Mouse (Mus musculus) heart, embryonic 12.5 days (tissue): ENCODE measurements around the gene Wdr4. TPM values are rescaled to one million over a fixed set of nuclear protein-coding genes. Genes with fewer than 3 reads are reported as not detected.

Experiments used
- ATAC-seq: fragments of 200-750 bp; cut with Nextera tagmentation; 2 replicates; pipeline ENCODE4 v1.8.0; 2017; ENCODE audit warnings: moderate TSS enrichment, moderate library complexity; ENCODE audit not compliant: insufficient number of reproducible peaks, low FRiP score
- H3K27ac ChIP-seq: fragments of 300-500 bp; sonication (generic); 2 replicates; pipeline ENCODE4 v1.5.1; 2016; ENCODE audit warnings: mild to moderate bottlenecking, moderate library complexity; ENCODE audit not compliant: poor library complexity, severe bottlenecking
- H3K27me3 ChIP-seq: fragments of 300-500 bp; sonication (generic); replicated peaks from 2 replicates; pipeline ENCODE4 v1.6.1; 2016; ENCODE audit warnings: mild to moderate bottlenecking, moderate library complexity
- H3K36me3 ChIP-seq: fragments of 300-500 bp; sonication (generic); 2 replicates; pipeline ENCODE4 v1.6.1; 2016; ENCODE audit warnings: mild to moderate bottlenecking, moderate library complexity
- H3K4me1 ChIP-seq: fragments of 300-500 bp; sonication (generic); replicated peaks from 2 replicates; pipeline ENCODE4 v1.6.1; 2016; ENCODE audit warnings: mild to moderate bottlenecking
- H3K4me2 ChIP-seq: fragments of 300-500 bp; sonication (generic); 2 replicates; pipeline ENCODE4 v1.6.1; 2016; ENCODE audit warnings: mild to moderate bottlenecking, moderate library complexity
- H3K4me3 ChIP-seq: fragments of 300-500 bp; sonication (generic); 2 replicates; pipeline ENCODE4 v1.5.1; 2016; ENCODE audit warnings: mild to moderate bottlenecking
- H3K9ac ChIP-seq: fragments of 300-500 bp; sonication (generic); 2 replicates; pipeline ENCODE4 v1.6.1; 2016; ENCODE audit warnings: mild to moderate bottlenecking, moderate library complexity
- H3K9me3 ChIP-seq: fragments of 300-500 bp; sonication (generic); replicated peaks from 2 replicates; pipeline ENCODE4 v1.6.1; 2016; ENCODE audit warnings: mild to moderate bottlenecking, moderate library complexity
- WGBS: fragments of 180-500 bp; shearing (Covaris S2); methylation state at CpG from one replicate; pipeline ENCODE4 v1.1.7; 2016; 5-methylcytosine and 5-hydroxymethylcytosine counted together
- polyA plus RNA-seq: library from polyadenylated mRNA; unstranded; fragments of >200 nt; fragmentation: Nextera tagmentation; extraction: Ambion mirVana; gene quantifications from 2 replicates; pipeline ENCODE4 v1.2.1, GENCODE M21; 2016

The Wdr4 gene
- polyA plus RNA-seq, 1 experiment from 2014 or later, result 22.6 TPM

DNA sequence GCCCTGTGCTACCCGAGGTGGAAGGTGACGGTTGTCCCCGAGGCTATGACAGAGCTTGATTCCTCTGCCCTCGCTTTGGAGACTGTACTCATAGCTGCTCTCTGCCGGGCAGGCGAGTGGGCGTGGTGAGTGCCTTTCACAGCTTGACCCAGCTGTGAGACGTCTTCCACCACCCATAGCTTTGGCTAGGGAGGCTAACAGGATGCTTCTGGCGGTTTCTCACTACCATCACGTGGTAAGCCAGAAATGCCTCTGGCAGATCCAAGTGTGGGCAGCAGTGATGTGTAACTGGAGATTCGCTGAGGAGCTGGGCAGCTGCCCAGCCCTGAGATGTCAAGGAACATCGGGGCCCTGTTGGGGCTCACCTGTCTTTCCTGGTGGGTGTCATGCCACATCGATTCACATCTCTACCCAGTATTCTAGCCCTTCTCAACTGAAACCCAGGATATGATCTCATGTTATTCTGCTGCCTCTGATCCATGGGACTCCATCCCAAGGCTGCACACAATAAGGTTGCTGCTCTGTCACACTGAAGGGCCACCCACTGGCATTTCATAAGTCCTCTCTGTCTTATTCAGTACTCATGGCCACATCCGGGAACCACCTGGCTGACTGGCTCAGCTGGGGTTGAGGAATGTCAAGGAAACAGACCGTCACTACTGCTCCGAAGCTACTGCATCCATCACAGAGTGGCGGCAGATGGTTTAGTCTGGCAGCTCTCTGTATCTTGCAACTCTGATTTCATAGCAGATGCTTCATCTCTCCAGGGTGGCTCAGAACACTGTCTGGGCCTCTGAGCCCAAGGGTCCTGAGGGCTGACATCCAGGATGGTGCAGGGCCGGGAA is 62.8 kb downstream of the Wdr4 start:
- Histone ChIP-seq H3K4me1 (peaks cover 12% of the 10 kb centered on the region), H3K27me3 (no peaks in the 10 kb centered on the region; the same call in 1 of the 2 replicates), H3K9ac (no peak overlapping the region), H3K4me2 (no peak overlapping the region), H3K36me3 (no peaks in the 10 kb centered on the region), H3K4me3 (no peak overlapping the region), H3K9me3 (no peaks in the 10 kb centered on the region), H3K27ac (no peak overlapping the region)
- 66% methylated on average over 18 of the region's 18 CpGs for WGBS
- ATAC-seq, result no peak

DNA sequence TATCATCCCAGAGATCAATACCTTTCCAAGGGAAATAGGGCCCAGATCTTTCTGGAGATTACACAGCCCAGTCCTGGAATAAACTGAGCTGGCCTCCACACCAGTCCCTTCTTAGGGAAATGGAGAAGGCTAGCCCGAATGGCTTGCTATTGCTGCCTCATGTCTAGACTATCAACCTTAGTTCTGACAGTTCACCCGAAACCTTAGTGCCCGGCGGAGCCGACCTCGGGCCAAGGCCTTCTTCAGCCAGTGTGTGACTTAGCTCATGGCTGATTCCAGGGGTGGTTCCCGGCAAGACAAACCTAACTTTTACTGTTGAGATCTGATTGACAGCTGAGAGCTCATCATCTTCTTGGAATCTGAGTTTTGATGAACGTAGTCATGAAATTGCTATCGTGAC is 65.7 kb downstream of the Wdr4 start:
- H3K27ac ChIP-seq, result no peak overlapping the region
- no peaks in the 10 kb centered on the region for H3K27me3 ChIP-seq
- no peaks in the 10 kb centered on the region for H3K9me3 ChIP-seq
- H3K36me3 ChIP-seq, result no peaks in the 10 kb centered on the region
- H3K4me3 ChIP-seq, result no peak overlapping the region
- WGBS, result 83% methylated on average over 9 of the region's 9 CpGs
- no peak for ATAC-seq
- H3K9ac ChIP-seq, result no peak overlapping the region
- H3K4me2 ChIP-seq, result no peak overlapping the region
- peaks cover 12% of the 10 kb centered on the region for H3K4me1 ChIP-seq

DNA sequence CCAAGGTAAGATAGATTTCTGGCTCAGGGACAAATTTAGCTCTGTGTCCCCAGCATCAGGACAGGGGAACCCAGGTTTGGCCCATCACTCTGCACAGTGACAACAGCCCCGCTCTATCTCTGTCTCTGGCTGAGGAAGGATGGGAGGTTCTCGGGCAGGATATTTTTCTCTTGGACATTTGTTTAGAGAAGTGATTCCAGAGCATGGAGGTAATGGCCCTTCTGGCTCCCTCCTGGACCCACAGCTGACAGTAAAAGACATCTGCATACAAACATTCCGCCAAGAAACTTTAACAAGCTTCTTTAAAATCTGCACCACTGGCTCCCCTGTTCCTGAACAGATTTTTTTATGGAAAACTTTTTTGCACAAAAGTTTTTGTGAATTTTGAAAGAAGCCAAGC is 66.3 kb downstream of the Wdr4 start:
- H3K4me1 ChIP-seq, result peaks cover 12% of the 10 kb centered on the region
- 65% methylated on average over 3 of the region's 3 CpGs for WGBS
- ATAC-seq, result no peak
- H3K9ac ChIP-seq, result no peak overlapping the region
- no peak overlapping the region for H3K4me2 ChIP-seq
- H3K27me3 ChIP-seq, result no peaks in the 10 kb centered on the region
- H3K9me3 ChIP-seq, result no peaks in the 10 kb centered on the region
- H3K27ac ChIP-seq, result no peak overlapping the region
- no peak overlapping the region for H3K4me3 ChIP-seq
- H3K36me3 ChIP-seq, result no peaks in the 10 kb centered on the region

DNA sequence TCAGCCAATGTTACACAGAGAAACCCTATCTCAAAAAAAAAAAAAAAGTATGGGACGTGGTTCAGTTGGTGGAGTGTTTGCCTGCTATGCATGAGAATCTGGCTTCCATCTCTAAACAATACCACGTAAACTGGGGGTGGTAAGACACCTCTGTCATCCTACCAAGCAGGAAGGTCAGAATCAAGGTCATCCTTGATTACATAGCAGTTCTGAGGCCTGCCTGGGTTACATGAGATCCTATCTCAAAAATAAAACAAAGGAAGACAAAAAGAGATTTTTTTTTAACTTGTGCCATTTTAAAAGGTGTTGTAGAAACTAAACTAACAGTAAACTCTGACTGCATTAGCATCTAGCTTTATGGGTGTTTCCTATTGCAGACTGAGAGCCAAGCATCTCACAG is 67.0 kb downstream of the Wdr4 start:
- no peaks in the 10 kb centered on the region for H3K9me3 ChIP-seq
- 63% methylated on average over 2 of the region's 2 CpGs for WGBS
- H3K27me3 ChIP-seq, result no peaks in the 10 kb centered on the region
- no peak overlapping the region for H3K4me3 ChIP-seq
- no peaks in the 10 kb centered on the region for H3K36me3 ChIP-seq
- no peak overlapping the region for H3K27ac ChIP-seq
- peaks cover 12% of the 10 kb centered on the region for H3K4me1 ChIP-seq
- H3K9ac ChIP-seq, result no peak overlapping the region
- H3K4me2 ChIP-seq, result no peak overlapping the region
- no peak for ATAC-seq

DNA sequence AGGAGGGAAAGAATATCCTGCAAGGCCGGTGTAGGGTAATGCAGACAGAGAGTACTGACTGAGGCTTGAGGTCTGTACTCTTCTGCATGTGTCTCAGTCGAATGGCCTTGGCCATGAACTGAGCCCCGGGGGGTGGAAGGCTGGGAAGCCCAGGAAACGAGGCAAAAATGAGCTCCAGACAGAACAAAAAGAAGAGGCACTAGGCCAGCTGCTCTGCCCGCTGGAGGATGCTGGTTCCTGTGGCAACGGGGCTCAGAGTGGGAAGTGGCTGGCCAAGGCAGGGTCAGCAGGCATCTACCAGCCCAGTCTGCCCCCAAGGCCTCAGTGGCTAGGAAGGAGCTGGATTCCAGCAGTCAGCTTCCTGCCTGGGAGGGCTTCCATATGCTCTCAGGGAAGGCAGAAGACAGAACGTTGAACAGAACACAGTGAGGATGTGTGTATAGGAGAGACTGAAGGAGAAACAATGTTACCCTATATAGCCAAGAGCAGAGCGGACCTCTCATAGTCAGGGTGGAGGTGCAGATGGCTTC is 68.5 kb downstream of the Wdr4 start:
- H3K9ac ChIP-seq, result no peak overlapping the region
- H3K27ac ChIP-seq, result no peak overlapping the region
- H3K9me3 ChIP-seq, result no peaks in the 10 kb centered on the region
- no peaks in the 10 kb centered on the region for H3K36me3 ChIP-seq
- 60% methylated on average over 8 of the region's 8 CpGs for WGBS
- ATAC-seq, result no peak
- no peak overlapping the region for H3K4me3 ChIP-seq
- no peak overlapping the region for H3K4me2 ChIP-seq
- peaks cover 5% of the 10 kb centered on the region for H3K4me1 ChIP-seq
- no peaks in the 10 kb centered on the region for H3K27me3 ChIP-seq

DNA sequence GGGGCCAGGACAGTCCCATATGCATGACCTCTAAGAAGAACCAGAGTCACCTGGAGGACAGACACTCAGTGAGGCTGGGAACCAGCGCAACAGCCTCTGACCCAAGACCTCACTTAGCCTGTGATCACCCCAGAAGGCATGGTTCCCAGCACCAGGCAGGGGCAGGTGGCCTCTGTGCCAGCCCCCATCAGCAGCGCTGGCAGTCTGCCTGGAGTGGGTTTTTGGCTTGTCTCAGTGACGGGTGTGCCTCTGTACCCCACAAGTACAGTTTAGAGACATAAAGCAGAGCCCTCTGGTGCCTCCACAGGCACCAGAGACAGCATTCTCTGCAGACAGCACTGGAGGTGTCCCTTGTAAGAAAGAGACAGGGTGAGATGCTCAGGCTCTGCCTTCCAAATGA is 69.6 kb downstream of the Wdr4 start:
- Histone ChIP-seq H3K4me2 (no peak overlapping the region), H3K27ac (no peak overlapping the region), H3K36me3 (no peaks in the 10 kb centered on the region), H3K27me3 (no peaks in the 10 kb centered on the region), H3K4me1 (peaks cover 5% of the 10 kb centered on the region), H3K9ac (no peak overlapping the region), H3K9me3 (no peaks in the 10 kb centered on the region), H3K4me3 (no peak overlapping the region)
- ATAC-seq, result no peak
- WGBS, result 72% methylated on average over 3 of the region's 3 CpGs

DNA sequence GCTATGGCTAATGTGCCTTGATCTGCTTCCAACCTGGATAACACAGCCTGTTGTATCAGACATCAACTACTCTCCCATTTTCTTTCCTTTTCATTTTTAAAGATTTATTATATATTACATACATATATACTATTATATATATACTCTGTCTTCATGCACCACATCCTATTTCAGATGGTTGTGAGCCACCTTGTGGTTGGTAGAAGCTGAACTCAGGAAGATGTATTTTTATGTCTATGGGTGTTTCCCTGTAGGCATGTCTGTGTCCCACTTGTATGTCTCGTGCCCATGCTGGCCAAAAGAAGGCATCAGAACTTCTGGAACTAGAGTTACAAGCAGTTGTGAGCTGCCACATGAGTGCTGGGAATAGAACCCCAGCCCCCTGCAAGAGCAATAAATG is 71.3 kb downstream of the Wdr4 start:
- no peak overlapping the region for H3K9ac ChIP-seq
- H3K9me3 ChIP-seq, result no peaks in the 10 kb centered on the region
- H3K4me1 ChIP-seq, result peaks cover 13% of the 10 kb centered on the region; the same call in 1 of the 2 replicates
- ATAC-seq, result no peak
- H3K4me2 ChIP-seq, result no peak overlapping the region
- H3K27me3 ChIP-seq, result no peaks in the 10 kb centered on the region
- H3K27ac ChIP-seq, result no peak overlapping the region
- H3K36me3 ChIP-seq, result no peaks in the 10 kb centered on the region
- H3K4me3 ChIP-seq, result no peak overlapping the region
- 70% methylated on average over 1 of the region's 1 CpGs for WGBS

DNA sequence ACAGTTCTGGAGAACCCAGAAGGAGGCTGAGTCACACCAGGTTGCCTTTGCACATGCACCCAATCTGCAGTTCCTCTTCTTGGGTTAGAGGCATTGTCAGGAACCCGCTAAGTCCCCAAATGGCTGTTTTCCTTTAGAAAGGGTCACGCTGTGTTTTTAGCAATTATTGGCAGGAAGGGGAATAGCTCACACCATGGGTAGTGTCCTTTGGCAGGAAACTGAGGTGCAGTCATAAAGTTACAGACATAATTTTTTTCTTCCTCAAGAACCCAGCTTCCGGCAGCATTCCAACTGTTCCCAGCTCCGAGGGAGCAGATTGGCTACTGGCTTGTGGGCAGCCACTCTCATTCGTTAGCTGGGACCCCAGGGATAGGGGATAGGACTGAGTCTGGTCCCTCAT is 72.0 kb downstream of the Wdr4 start:
- H3K4me1 ChIP-seq, result peaks cover 19% of the 10 kb centered on the region
- ATAC-seq, result no peak
- WGBS, result 79% methylated on average over 5 of the region's 5 CpGs

DNA sequence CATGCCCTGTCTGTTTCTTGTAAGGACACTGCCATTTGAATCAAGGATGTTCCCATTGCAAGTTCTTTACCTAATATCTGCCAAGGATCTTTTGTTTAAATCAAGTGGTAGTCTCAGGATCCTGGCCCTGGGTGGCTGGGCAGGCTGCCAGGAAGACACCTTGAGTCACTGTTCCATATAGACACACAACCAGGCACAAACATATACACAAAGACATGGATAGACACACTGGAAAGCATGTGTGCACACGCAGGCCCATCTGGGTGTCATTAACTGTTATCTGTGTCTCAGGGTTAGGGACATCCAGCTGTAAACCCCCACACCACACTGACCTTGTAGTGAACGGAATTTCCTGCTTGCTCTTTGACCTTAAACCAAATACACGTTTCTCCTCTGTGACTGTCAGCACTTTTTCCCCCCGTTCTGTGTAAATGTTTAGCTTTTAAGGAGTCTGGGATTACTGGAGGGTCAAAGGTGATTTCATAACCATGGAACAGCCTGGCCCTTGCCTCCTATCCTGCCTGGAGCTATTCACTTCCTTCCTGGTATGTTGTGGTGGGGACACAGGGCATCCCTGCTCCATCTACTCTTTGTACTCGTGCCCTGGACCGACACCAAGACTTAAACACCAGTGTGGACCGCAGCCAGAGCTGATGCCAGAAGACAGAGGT is 74.6 kb downstream of the Wdr4 start:
- H3K27me3 ChIP-seq, result no peaks in the 10 kb centered on the region
- H3K9me3 ChIP-seq, result no peaks in the 10 kb centered on the region
- peaks cover 27% of the 10 kb centered on the region for H3K4me1 ChIP-seq
- no peak for ATAC-seq
- no peak overlapping the region for H3K27ac ChIP-seq
- no peak overlapping the region for H3K4me3 ChIP-seq
- no peaks in the 10 kb centered on the region for H3K36me3 ChIP-seq
- WGBS, result 31% methylated on average over 7 of the region's 7 CpGs
- H3K9ac ChIP-seq, result no peak overlapping the region
- no peak overlapping the region for H3K4me2 ChIP-seq

More for the DNA sequence above, 72.0 kb downstream of the Wdr4 start:
- H3K4me3 ChIP-seq, result no peak overlapping the region
- no peaks in the 10 kb centered on the region for H3K27me3 ChIP-seq
- no peak overlapping the region for H3K4me2 ChIP-seq
- no peaks in the 10 kb centered on the region for H3K9me3 ChIP-seq
- H3K27ac ChIP-seq, result no peak overlapping the region
- H3K36me3 ChIP-seq, result no peaks in the 10 kb centered on the region
- no peak overlapping the region for H3K9ac ChIP-seq
